Mouse (Mus musculus): ENCODE data around the gene Mreg.
"Not testable (repeated sequence)": the region's sequence is repeated elsewhere in the genome, so short reads cannot be mapped to it uniquely, and the experiment has no call there.

The Mreg gene

GRCm38 (mm10) chr1:72232592-72232991 lies 20.5 kb upstream of the Mreg start:
- in situ Hi-C loops (cut with MboI; ENCODE audit: low pct_unique_long_range_greater_than_20kb in 1 of 2, low sequenced_read_pairs in 2 of 2, unreplicated experiment in 1 of 2): not testable (repeated sequence)

GRCm38 (mm10) chr1:72228974-72229373 lies 16.9 kb upstream of the Mreg start:
- in situ Hi-C loops (cut with MboI; ENCODE audit: low pct_unique_long_range_greater_than_20kb in 1 of 2, low sequenced_read_pairs in 2 of 2, unreplicated experiment in 1 of 2): no loop called here

DNA sequence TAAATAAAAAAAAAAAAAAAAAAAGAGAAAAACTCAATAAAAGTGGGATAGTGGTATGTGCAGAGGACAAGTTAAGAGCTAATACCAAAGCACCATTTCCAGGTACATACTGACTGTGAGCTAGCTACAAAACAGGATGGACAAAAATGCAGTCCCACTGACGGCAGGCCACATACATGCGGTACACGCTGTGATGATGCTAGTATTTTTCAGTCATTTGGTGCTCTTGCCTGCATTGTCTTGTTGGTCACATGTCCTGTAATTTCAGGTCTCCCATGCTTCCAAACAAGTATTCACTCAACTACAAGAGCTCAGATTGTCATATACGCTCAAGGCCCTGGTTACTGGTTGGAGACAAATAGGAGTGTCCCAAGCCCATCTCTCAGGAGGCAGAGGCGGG lies 15.4 kb upstream of the Mreg start:
- in situ Hi-C loops (cut with MboI; ENCODE audit: low pct_unique_long_range_greater_than_20kb in 1 of 2, low sequenced_read_pairs in 2 of 2, unreplicated experiment in 1 of 2): no loop called here

GRCm38 (mm10) chr1:72226887-72227481 lies 14.9 kb upstream of the Mreg start:
- in situ Hi-C loops (cut with MboI; ENCODE audit: low pct_unique_long_range_greater_than_20kb in 1 of 2, low sequenced_read_pairs in 2 of 2, unreplicated experiment in 1 of 2): no loop called here

GRCm38 (mm10) chr1:72226172-72226886 lies 14.2 kb upstream of the Mreg start:
- in situ Hi-C loops (cut with MboI; ENCODE audit: low pct_unique_long_range_greater_than_20kb in 1 of 2, low sequenced_read_pairs in 2 of 2, unreplicated experiment in 1 of 2): no loop called here

- in situ Hi-C loops (cut with MboI; ENCODE audit: low pct_unique_long_range_greater_than_20kb in 1 of 2, low sequenced_read_pairs in 2 of 2, unreplicated experiment in 1 of 2): not testable (repeated sequence)
Observed at GRCm38 (mm10) chr1:72225720-72226171, 13.6 kb upstream of the Mreg start.

DNA sequence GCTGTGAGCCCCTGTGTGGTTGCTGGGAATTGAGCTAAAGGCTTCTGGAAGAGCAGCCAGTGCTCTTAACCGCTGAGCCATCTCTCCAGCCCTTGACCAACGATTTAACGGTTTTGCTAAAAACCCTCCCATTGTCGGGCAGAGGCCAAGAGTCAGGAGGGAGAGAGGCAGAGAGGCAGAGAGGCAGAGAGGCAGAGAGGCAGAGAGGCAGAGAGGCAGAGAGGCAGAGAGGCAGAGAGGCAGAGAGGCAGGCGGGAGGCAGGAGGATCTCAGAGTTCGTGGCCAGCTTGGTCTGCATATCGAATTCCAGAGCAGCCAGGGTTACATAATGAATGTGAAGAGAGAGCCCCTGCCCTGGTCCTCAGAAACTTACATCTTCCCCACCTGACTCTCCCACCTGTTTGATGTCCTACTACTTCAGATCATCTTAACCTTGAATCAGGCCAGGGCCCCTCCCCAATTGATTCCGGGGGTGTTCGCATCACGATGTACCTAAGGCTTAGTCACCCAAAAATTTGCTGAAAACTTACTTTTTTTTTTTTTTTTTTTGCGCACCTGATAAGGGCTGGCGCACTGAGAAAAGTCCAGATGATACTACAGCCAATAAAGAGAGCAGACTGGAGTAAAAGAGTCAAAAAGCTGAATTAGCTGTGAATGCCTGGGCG lies 13.1 kb upstream of the Mreg start:
- in situ Hi-C loops (cut with MboI; ENCODE audit: low pct_unique_long_range_greater_than_20kb in 1 of 2, low sequenced_read_pairs in 2 of 2, unreplicated experiment in 1 of 2): no loop called here

GRCm38 (mm10) chr1:72220008-72220407 lies 7.9 kb upstream of the Mreg start:
- in situ Hi-C loops (cut with MboI; ENCODE audit: low pct_unique_long_range_greater_than_20kb in 1 of 2, low sequenced_read_pairs in 2 of 2, unreplicated experiment in 1 of 2): no loop called here

DNA sequence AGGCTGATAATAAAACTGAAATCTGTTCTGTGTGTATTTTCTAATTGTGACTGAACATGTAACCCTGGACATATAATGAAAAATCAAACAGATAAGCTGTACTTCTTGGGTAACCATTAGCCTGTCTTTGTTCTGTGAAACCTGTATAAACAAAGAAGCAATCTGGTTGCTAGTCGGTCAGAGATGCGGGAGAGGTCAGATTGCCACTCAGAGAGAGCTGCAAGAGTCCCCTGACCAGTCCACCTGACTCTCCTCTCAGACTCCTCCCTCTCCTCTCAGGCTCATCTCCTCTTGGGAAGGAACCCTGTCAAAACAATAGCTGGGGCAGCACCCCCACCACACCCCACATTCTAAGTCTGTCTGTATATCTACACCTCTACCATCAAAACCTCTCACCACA lies 7.0 kb upstream of the Mreg start:
- in situ Hi-C loops (cut with MboI; ENCODE audit: low pct_unique_long_range_greater_than_20kb in 1 of 2, low sequenced_read_pairs in 2 of 2, unreplicated experiment in 1 of 2): no loop called here

DNA sequence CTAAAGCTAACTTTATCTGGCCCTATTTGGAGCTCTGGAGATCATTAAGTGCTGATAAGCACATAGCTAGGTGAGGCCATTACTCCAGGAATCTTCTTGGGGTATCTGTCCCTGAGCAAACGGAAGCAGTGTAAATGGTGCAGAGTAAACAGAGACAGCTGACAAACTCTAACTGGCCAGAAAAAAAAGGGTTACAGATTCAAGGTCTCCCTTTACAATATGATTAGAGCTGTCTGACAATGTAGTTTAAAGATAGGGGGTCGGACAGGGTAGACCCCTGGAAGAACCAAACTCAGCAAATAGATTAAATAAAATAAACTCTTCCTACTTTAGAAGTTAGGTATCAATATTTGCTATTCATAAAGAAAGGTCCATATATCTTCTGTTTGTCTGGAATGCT lies 6.5 kb upstream of the Mreg start:
- in situ Hi-C loops (cut with MboI; ENCODE audit: low pct_unique_long_range_greater_than_20kb in 1 of 2, low sequenced_read_pairs in 2 of 2, unreplicated experiment in 1 of 2): no loop called here

DNA sequence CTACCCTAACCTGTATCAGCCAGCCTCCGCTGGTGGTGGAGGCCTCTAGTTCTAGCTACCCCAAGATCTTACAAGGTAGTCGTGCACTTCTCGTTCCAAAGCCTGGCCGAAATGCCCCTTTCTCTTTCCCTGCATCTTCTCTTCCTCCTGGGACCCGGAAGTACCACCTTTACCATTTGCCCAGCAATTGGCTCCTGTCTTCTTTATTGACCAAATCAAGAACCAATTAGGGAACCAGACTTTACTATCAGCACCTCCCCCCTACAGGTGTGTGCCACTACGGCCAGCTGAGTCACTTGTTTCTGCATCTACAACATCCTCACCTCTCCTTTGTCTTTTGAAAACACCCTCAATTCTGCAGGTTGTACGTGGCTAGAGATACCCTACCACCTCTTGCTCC lies 4.7 kb upstream of the Mreg start:
- in situ Hi-C loops (cut with MboI; ENCODE audit: low pct_unique_long_range_greater_than_20kb in 1 of 2, low sequenced_read_pairs in 2 of 2, unreplicated experiment in 1 of 2): no loop called here

GRCm38 (mm10) chr1:72215174-72215573 lies 3.1 kb upstream of the Mreg start:
- in situ Hi-C loops (cut with MboI; ENCODE audit: low pct_unique_long_range_greater_than_20kb in 1 of 2, low sequenced_read_pairs in 2 of 2, unreplicated experiment in 1 of 2): no loop called here

GRCm38 (mm10) chr1:72214470-72214961 lies 2.4 kb upstream of the Mreg start:
- in situ Hi-C loops (cut with MboI; ENCODE audit: low pct_unique_long_range_greater_than_20kb in 1 of 2, low sequenced_read_pairs in 2 of 2, unreplicated experiment in 1 of 2): no loop called here

GRCm38 (mm10) chr1:72213954-72214353 lies 1.8 kb upstream of the Mreg start:
- in situ Hi-C loops (cut with MboI; ENCODE audit: low pct_unique_long_range_greater_than_20kb in 1 of 2, low sequenced_read_pairs in 2 of 2, unreplicated experiment in 1 of 2): no loop called here

GRCm38 (mm10) chr1:72210803-72211679 lies 1.1 kb downstream of the Mreg start:
- in situ Hi-C loops (cut with MboI; ENCODE audit: low pct_unique_long_range_greater_than_20kb in 1 of 2, low sequenced_read_pairs in 2 of 2, unreplicated experiment in 1 of 2): no loop called here

- in situ Hi-C loops (cut with MboI; ENCODE audit: low pct_unique_long_range_greater_than_20kb in 1 of 2, low sequenced_read_pairs in 2 of 2, unreplicated experiment in 1 of 2): no loop called here
Observed at GRCm38 (mm10) chr1:72208095-72208494, 4.0 kb downstream of the Mreg start.

GRCm38 (mm10) chr1:72205113-72205512 lies 7.0 kb downstream of the Mreg start:
- in situ Hi-C loops (cut with MboI; ENCODE audit: low pct_unique_long_range_greater_than_20kb in 1 of 2, low sequenced_read_pairs in 2 of 2, unreplicated experiment in 1 of 2): no loop called here

- in situ Hi-C loops (cut with MboI; ENCODE audit: low pct_unique_long_range_greater_than_20kb in 1 of 2, low sequenced_read_pairs in 2 of 2, unreplicated experiment in 1 of 2): no loop called here
Observed at GRCm38 (mm10) chr1:72203204-72203603, 8.9 kb downstream of the Mreg start.

DNA sequence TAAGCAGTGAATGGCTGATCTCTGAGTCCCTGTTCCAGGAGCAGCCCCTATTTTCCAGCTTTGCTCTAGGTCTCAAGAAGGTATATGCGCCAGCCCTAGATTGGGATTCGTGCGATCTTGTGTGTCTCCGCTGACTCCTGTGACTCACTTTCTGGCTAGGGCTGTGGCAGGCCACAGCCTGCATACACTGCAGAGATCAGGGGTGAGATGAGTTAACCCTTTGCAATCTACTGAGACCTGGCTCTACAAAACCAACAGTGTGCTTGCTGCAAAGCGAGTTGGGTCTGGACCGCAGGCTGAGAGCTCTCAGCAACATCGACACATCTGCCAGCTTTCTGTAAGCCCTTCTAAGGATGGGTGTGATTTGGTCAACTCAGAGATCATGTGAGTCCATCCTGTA lies 9.4 kb downstream of the Mreg start:
- in situ Hi-C loops (cut with MboI; ENCODE audit: low pct_unique_long_range_greater_than_20kb in 1 of 2, low sequenced_read_pairs in 2 of 2, unreplicated experiment in 1 of 2): no loop called here
